Mouse (Mus musculus): ENCODE measurements around the gene Camk2n1. TPM values are rescaled to one million over a fixed set of nuclear protein-coding genes. Genes with fewer than 3 reads are reported as not detected.

The Camk2n1 gene
- total and polyA plus RNA-seq, 3 experiments, result 0.10 TPM; not detected in 2

DNA sequence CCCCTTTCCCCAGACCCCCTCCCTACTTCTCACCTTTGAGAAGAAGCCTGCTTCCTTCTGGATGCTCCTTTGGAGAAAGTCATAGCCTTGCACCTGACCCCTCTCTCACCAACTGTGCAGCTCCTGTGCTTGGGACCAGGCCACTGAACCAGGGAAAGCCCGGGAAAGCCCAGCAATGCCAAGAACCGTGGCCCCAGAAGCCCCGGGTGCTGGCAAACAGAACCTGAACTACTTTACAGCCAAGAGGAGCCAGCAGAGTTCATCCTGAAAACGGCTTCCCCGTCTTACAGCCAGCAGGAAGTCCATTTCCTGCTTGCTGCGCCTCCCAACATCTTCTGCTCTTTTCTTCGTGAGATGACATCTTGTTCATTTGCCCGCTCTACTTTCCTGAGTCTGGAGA is 28.6 kb downstream of the Camk2n1 start:
- Histone ChIP-seq H3K9ac (ENCODE audit: control insufficient read depth, low read depth, low read length, poor library complexity, severe bottlenecking) (no peak overlapping the region), H3K27ac (ENCODE audit: control insufficient read depth, low read depth, low read length) (no peak overlapping the region), H3K36me3 (ENCODE audit: control insufficient read depth in 1 of 2, insufficient read depth in 2 of 2, low read length in 2 of 2) (no peaks in the 10 kb centered on the region), H3K4me3 (ENCODE audit: control insufficient read depth in 1 of 2, insufficient read depth in 1 of 2, low read depth in 2 of 2, low read length in 2 of 2) (no peak overlapping the region), H3K9me3 (replicated peaks; ENCODE audit: insufficient read depth, low read length) (no peaks in the 10 kb centered on the region), H3K4me1 (ENCODE audit: control insufficient read depth in 1 of 2, insufficient read depth in 2 of 2, low read length in 2 of 2) (no peaks in the 10 kb centered on the region), H3K27me3 (ENCODE audit: control insufficient read depth in 1 of 2, insufficient read depth in 2 of 2, low read length in 2 of 2) (no peaks in the 10 kb centered on the region), H3K79me2 (ENCODE audit: control insufficient read depth, insufficient read depth, low read length, poor library complexity) (no peaks in the 10 kb centered on the region)
- no peak for DNase-seq (ENCODE audit: low read depth, low spot score)
- TF ChIP-seq TCF12 (IDR thresholded peaks at IDR 0.05; ENCODE audit: low read depth, low read length) (no peak), MAFK (IDR thresholded peaks at IDR 0.05; ENCODE audit: borderline replicate concordance, low read depth, low read length) (no peak), RAD21 (IDR thresholded peaks at IDR 0.05; ENCODE audit: low read depth, low read length) (no peak), HCFC1 (IDR thresholded peaks at IDR 0.05; ENCODE audit: low read depth, low read length) (no peak), MAX (IDR thresholded peaks at IDR 0.05; ENCODE audit: low read length) (no peak)

DNA sequence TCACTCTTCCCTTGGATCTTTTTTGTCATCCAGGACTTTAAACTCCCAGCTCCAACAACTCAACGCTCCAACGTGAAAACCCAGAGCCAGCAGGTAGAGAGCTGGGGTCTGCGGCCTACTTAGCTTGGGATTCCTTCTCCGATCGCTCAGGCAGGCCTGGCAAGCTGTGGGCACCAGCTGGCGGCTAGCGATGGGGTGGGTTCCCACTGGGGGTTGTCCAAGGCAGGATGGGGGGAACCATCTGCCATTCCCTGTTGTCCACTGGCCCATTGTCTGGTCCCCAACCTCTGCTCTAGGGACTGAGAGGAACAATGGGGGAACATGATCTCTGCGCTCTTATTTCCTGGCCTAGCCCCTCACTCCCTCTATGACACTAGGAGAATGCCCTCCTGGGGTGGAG is 34.1 kb downstream of the Camk2n1 start:
- H3K79me2 ChIP-seq (ENCODE audit: control insufficient read depth, insufficient read depth, low read length, poor library complexity), result no peaks in the 10 kb centered on the region
- H3K4me1 ChIP-seq (ENCODE audit: control insufficient read depth in 1 of 2, insufficient read depth in 2 of 2, low read length in 2 of 2), result no peaks in the 10 kb centered on the region
- DNase-seq (ENCODE audit: low read depth, low spot score), result no peak
- TF ChIP-seq TCF12 (IDR thresholded peaks at IDR 0.05; ENCODE audit: low read depth, low read length), result no peak
- TF ChIP-seq USF1 (IDR thresholded peaks at IDR 0.05; ENCODE audit: low read depth, low read length), result no peak
- no peak for TF ChIP-seq TBP (IDR thresholded peaks at IDR 0.05; ENCODE audit: low read depth, low read length)
- no peak for TF ChIP-seq CHD1 (IDR thresholded peaks at IDR 0.05; ENCODE audit: low read depth, low read length)
- no peaks in the 10 kb centered on the region for H3K9me3 ChIP-seq (replicated peaks; ENCODE audit: insufficient read depth, low read length)
- no peak overlapping the region for H3K4me3 ChIP-seq (ENCODE audit: control insufficient read depth in 1 of 2, insufficient read depth in 1 of 2, low read depth in 2 of 2, low read length in 2 of 2)
- no peaks in the 10 kb centered on the region for H3K27me3 ChIP-seq (ENCODE audit: control insufficient read depth in 1 of 2, insufficient read depth in 2 of 2, low read length in 2 of 2)
- no peak overlapping the region for H3K27ac ChIP-seq (ENCODE audit: control insufficient read depth, low read depth, low read length)
- H3K9ac ChIP-seq (ENCODE audit: control insufficient read depth, low read depth, low read length, poor library complexity, severe bottlenecking), result no peak overlapping the region
- no peaks in the 10 kb centered on the region for H3K36me3 ChIP-seq (ENCODE audit: control insufficient read depth in 1 of 2, insufficient read depth in 2 of 2, low read length in 2 of 2)

GRCm38 (mm10) chr4:138491088-138491487 is 37.0 kb downstream of the Camk2n1 start:
- H3K79me2 ChIP-seq (ENCODE audit: control insufficient read depth, insufficient read depth, low read length, poor library complexity), result no peaks in the 10 kb centered on the region
- H3K36me3 ChIP-seq (ENCODE audit: control insufficient read depth in 1 of 2, insufficient read depth in 2 of 2, low read length in 2 of 2), result no peaks in the 10 kb centered on the region
- H3K27ac ChIP-seq (ENCODE audit: control insufficient read depth, low read depth, low read length), result no peak overlapping the region
- H3K4me1 ChIP-seq (ENCODE audit: control insufficient read depth in 1 of 2, insufficient read depth in 2 of 2, low read length in 2 of 2), result no peaks in the 10 kb centered on the region
- no peak for TF ChIP-seq MAFK (IDR thresholded peaks at IDR 0.05; ENCODE audit: borderline replicate concordance, low read depth, low read length)
- TF ChIP-seq POLR2AphosphoS5 (IDR thresholded peaks at IDR 0.05; ENCODE audit: borderline replicate concordance, low read depth, low read length), result no peak
- TF ChIP-seq HCFC1 (IDR thresholded peaks at IDR 0.05; ENCODE audit: low read depth, low read length), result no peak
- no peak for TF ChIP-seq USF2 (IDR thresholded peaks at IDR 0.05; ENCODE audit: borderline replicate concordance in 1 of 2, insufficient read depth in 1 of 2, low read depth in 1 of 2, low read length in 2 of 2)
- TF ChIP-seq CTCF (IDR thresholded peaks at IDR 0.05 in 2 of 3, conservative IDR thresholded peaks at IDR 0.05 in 1 of 3; ENCODE audit: control insufficient read depth in 1 of 3, insufficient read depth in 1 of 3, low read depth in 2 of 3, low read length in 3 of 3, poor library complexity in 1 of 3, severe bottlenecking in 1 of 3), result no peak
- TF ChIP-seq POLR2AphosphoS2 (IDR thresholded peaks at IDR 0.05; ENCODE audit: low read length), result no peak
- no peak for TF ChIP-seq NELFE (IDR thresholded peaks at IDR 0.05; ENCODE audit: low read depth, low read length)
- TF ChIP-seq GABPA (IDR thresholded peaks at IDR 0.05; ENCODE audit: low read depth, low read length), result no peak
- no peak for TF ChIP-seq ZC3H11A (IDR thresholded peaks at IDR 0.05; ENCODE audit: low read depth, low read length)
- TF ChIP-seq ELF1 (IDR thresholded peaks at IDR 0.05; ENCODE audit: low read depth, low read length), result no peak
- TF ChIP-seq ZMIZ1 (IDR thresholded peaks at IDR 0.05; ENCODE audit: low read depth, low read length), result no peak
- no peak for TF ChIP-seq UBTF (IDR thresholded peaks at IDR 0.05; ENCODE audit: borderline replicate concordance, insufficient read depth, low read depth, low read length)
- no peak for TF ChIP-seq ZNF384 (IDR thresholded peaks at IDR 0.05; ENCODE audit: low read depth, low read length)
- TF ChIP-seq SIN3A (IDR thresholded peaks at IDR 0.05; ENCODE audit: low read length), result no peak
- no peak for TF ChIP-seq TCF12 (IDR thresholded peaks at IDR 0.05; ENCODE audit: low read depth, low read length)
- TF ChIP-seq TBP (IDR thresholded peaks at IDR 0.05; ENCODE audit: low read depth, low read length), result no peak
- no peak for TF ChIP-seq MAX (IDR thresholded peaks at IDR 0.05; ENCODE audit: low read length)
- no peak for TF ChIP-seq JUND (IDR thresholded peaks at IDR 0.05; ENCODE audit: low read depth, low read length)
- H3K4me3 ChIP-seq (ENCODE audit: control insufficient read depth in 1 of 2, insufficient read depth in 1 of 2, low read depth in 2 of 2, low read length in 2 of 2), result no peak overlapping the region
- no peak for DNase-seq (ENCODE audit: low read depth, low spot score)
- H3K9ac ChIP-seq (ENCODE audit: control insufficient read depth, low read depth, low read length, poor library complexity, severe bottlenecking), result no peak overlapping the region
- H3K9me3 ChIP-seq (replicated peaks; ENCODE audit: insufficient read depth, low read length), result no peaks in the 10 kb centered on the region
- H3K27me3 ChIP-seq (ENCODE audit: control insufficient read depth in 1 of 2, insufficient read depth in 2 of 2, low read length in 2 of 2), result no peaks in the 10 kb centered on the region
